Mouse (Mus musculus) natural killer cell, adult 2 months (primary cell): ENCODE data around the gene Osbpl7.
A peak's percentile ranks its signal among the peaks of the same experiment; 100 is the strongest.

ENCODE experiments used
- DNase-seq, 2 experiments: peaks; one replicate each; pipeline ENCODE4 v3.0.0; 2022; ENCODE audit warnings: low spot score in 2 of 2

The Osbpl7 gene

DNA sequence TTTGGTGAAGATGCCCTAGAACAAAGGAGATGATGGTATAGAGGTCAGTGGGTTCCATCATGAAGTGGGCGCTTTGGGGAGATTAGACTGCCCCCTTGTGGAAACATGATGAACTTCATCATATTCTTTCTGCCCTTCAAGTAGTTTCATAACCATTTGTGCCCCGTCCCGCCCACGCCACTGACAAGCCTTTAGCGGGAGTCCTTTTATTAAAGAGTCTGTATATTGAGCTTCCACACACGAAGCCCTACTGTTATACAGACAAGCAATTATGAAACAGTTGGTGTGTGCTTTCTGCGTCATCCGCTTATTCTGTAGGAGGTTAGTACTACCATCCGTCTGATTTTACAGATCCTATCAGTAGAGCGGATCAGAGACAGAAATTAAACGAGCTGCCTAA, 32.5 kb downstream of the Osbpl7 start:
- peak; percentile 53 to 63 for DNase-seq

DNA sequence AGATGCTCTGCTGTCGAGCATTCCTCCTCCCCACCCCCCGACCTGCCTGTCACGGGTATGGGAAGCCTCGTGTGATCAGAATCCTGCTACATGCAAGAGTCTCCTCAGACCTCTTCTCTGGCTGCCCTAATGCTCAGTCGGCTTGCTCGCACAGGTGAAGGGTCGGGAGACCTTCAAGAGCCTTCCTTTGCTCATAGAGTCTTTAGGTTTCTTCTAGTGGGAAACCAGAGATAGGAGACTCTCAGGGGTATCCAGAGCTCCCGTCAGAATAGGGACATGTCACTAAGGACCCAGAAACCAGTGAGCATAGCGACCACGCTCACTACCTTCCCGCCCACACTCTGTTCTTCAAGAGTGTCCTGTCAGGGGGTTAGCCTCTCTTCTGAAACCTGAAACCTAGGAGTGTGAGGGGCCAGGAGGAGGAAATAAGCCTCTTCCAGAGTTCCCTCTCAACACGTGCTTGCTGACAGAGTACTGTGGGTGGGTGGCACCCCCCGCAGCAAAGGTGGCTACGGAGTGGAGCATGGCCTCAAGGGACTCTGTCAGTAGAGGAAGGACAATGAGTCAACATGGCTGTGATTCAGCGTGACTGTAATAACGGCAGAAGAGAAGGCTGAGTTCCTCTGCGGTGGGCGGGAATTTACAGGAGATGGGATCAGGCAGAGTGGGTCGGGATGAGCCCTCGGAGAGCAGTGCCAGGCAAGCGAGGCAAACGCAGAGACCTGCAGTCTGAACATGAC, 33.1 kb downstream of the Osbpl7 start:
- no peak for DNase-seq

DNA sequence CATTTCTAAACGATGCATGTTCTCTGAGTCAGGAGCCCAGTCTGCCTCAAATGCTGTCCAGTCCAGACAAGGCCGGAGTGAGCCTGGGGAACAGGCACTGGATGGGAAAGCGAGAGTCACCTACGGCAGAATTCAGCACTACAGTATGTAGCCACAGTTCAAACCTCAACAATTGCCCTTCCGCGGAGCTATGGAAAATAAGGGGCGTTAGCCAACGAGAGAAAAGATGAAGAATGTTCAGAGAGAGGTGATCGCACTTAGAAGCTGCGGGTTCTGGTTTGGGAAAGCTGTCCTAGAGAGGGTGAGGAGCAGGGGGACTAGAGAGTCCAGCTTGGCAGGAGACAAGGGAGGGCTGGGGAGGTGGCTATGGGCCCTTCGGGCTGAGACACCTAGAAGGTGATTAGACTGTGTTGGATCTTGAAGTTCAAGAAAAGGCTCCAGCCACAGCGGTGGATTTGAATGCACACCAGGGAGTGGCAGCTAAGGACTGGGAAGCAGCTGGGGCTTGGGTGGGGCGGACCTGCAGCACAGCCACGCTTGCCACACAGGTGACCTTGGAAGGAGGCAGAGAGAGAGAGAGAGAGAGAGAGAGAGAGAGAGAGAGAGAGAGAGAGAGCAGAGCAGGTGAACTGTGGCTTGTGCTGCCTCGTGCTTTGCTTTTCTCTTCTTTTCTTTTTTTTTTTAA, 34.5 kb downstream of the Osbpl7 start:
- DNase-seq, result no peak

DNA sequence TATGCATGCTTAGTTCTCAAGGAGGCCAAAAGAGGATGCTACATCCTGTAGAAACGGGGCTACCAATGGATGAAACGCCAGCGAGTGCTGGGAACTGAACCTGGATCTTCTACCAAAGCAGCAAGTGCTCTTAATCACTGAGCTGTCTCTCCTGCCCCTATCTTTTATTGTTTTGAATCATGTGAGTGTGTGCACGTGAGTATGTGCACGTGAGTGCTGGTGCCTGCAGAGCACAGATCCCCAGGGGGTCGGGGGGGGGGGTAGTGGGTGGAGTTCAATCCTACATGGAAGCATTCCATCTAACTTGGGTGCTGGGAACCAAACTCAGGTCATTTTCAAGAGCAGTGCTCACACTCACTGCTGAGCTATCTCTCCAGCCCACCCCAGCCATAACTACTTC, 35.9 kb downstream of the Osbpl7 start:
- no peak for DNase-seq

DNA sequence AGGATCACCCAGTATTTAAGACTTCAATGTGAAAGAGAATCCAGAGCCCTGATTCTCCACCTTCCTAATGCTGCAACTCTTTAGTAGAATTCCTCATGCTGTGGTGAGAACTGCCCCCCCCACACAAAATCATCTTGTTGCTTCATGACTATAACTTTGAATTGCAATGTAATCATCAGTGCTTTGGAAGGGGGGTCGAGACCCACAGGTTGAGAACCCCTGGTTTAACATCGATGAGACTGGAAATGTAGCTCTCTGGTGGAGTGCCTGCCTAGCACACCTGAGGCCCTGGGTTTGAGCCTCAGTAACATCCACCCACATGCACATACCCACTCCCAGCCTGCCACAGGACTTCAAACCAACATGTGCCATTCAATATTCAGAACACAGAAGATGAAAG, 44.2 kb downstream of the Osbpl7 start:
- no peak for DNase-seq

DNA sequence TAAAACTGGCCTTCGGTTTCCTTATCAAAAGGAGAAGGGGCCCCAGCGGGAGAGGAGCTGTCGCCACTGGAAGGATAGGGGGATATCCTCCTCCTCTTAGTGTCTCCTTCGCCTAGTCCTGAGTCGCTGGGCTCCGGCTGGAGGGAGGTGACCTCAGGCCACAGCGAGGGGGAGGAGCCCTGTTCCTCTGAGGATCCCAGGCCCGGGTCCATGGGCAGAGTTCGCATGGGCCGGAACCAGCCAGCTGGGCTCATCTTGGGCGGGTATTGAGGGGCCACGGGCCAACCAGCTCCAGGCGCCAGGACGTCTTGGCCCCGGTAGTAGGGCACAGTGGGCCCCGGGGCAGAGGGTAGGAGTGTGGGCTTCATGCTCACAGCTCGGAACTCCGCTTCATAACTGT, 48.4 kb downstream of the Osbpl7 start:
- no peak for DNase-seq

DNA sequence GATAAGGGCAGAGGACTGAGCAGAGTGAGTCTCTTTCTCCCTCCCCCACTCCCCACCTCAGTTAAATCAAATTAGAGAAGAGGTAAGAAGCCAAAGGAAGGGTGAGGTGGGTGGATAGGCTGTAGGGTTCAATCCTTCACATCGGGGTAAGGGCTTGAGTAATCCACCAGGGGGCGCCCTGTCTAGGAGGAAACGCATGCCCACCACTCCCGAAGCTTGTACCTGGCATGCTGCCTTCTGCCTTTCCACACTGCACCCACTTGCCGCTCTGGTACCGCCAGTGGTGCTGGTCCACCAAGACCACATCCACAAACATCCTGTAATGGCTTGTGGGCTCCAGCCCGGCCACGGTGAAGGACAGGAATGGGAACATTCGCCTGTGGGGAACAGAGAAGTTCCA, 51.3 kb downstream of the Osbpl7 start:
- peak; percentile 75 to 83 for DNase-seq

DNA sequence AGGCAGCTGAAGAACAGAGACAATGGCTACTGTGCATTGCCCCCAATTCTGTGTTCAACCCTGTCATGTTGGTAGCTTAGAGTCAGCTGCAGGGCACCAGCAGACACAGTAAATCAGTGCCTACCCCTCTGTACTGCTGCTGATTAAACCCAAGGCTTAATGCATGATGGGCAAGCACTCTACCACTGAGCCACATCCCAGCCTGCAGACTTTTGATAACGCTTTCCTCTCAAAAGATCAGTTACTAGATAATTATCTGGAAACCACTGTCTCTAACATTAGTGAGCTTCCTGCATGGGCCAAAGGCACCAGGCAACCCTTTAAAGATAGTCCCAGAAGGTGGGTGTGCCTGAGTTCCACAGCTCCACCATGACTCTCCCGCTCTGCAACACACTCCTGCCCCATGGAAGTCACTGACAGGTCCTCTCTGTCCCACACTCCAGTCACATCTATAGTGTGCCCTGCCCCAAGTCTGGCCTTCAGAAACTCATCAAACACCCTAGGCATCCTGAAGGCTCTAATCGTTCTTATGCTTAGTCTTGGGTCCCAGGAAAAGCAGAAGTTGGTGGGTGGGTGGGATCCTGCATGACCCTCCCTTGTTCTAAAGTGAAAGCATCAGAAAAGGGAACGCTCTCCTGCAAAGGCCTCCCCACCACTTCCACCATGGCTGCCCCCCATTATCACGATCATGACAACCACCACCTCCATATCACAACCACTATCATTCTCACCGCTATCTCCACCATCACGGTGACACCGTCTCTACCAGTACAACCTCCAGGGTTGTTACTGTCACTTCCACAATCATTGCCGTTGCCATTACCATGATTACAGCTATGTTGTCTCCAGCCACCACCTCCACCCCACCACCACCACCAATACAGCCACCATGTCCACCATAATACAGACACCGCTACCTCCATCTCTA, 53.0 kb downstream of the Osbpl7 start:
- no peak for DNase-seq

DNA sequence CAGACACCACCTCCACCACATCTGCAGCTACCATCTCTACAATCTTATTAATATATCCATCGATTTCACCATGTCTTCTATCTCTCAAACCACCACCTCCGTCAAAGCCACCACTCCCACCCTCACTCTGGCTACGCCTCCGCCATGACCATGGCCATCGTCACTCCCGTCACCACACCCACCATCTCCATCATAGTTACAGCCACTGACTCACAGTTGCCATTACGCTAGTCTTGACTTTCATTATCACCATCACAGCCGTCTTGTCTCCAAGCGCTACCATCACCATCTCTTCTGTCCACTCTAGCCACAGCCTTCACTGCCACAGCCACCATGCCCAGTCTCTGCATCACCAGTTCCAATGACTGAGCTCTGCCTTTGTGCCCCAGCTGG, 53.7 kb downstream of the Osbpl7 start:
- peak; percentile 67 to 86 for DNase-seq

DNA sequence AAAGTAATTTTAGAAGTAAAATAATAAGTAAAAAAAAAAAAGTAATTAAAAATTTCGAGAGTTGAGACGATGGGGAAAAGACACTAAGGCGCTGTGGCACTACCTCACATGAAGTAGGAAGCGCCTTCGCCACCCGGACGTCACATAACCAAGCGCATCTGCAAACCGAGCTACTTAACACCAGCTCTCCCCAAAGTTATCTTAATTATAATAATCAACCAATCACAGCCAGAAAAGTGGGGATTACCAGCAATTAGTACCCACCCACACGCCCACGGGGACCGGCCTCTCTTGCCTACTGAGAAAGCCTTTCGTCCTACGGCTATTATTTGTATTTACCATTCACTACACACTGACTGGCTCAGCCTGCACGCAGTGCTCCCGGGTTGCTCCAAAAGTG, 58.5 kb downstream of the Osbpl7 start:
- peak; percentile 35 to 64 for DNase-seq

DNA sequence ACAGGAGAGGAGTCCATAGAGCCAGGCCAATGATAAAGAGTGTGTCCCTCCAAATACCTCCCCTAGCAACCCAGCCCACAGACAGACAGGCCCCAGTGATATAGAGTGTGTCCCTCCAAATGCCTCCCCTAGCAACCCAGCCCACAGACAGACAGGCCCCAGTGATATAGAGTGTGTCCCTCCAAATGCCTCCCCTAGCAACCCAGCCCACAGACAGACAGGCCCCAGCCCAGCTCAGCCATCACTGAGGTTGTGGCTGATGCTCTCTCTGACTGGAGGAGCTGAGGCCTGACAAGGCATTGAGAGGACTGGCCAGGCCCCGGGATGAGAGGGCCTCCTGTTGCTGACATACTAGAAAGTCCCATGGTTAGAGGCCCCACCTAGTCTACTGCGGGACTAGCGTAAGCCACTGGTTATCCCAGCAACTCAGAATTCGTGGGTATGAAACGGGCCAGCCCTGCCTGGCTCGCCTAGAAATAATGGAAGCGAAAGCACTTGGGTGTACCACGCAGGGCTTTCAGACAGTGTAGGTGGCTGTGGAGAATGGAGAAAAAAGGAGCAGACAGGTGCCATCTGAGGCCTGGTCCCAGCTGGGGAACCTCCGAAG, 62.2 kb downstream of the Osbpl7 start:
- DNase-seq, result peak; percentile 43 to 68

DNA sequence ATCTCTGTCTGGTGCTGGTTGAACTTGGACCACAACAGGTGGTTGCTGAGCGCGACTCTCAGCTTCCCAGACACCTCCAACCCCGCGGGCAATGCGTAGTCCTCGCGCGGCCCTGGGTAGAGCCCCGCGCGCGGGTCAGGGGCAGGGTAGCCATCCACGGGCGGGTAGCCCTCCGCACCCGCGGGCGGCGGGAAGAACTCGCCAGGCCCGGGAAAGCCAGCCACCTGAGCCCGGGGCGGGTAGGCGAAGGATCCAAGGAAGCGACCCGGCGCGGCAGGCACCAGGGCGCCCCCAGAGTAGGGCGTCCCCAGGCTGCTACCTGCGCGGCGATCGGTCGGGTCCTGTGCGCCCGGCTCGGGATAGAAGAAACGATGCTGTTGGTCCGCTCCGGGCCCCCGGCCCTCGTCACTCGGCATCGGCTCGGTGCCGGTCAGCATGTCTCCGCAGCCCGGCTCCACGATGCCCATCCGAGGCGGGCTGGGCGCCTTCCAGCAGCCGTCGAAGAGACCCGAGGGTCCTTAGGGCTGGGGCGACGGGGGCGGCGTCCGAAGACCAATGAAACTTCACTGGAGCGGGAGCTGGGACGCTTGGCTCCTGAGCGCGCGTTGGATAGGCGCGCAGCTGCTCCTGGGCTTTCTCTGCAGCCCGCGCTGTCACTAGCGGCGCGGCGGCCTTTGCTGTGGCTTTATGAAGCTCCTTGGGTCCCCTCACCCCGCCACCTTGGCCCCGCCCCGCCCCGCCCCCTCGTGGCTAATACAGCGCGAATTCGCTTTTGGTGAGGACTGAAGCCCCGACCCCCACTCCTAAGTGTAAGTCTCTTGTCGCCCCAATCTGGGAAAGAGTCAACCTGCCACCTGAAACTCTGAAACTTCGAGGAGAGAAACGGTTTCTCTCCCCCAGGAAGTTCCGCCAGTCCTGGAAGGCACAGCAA, 64.5 kb downstream of the Osbpl7 start, which contains the start of gene Tbx21:
Gene Tbx21, minus strand, starts transcription at position 661 of the 931 bp plus-strand sequence.
- peak; percentile 45 to 54 for DNase-seq

DNA sequence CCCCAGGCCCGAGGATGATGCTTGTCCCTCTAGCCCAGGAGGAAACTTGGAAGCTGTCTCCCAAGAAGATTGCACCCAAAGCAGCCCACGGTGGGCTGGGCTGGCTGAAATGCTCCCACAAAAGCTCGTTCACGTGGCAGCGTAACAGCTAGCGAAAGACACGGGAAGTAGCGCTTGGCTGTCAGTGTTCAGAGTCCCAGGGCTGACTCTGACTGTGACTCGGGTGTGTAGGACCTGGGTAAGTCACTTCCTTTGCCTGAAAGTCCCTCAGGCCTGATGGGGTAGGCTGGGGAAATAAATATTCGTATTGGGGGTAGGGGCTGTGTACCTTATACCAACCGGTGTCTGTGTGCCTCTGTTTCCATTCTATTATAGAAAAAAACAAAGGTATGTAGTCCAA, 65.4 kb downstream of the Osbpl7 start:
- peak in 1 of 2 experiments; percentile 40 for DNase-seq
